Mouse (Mus musculus) naive thymus-derived CD4-positive, alpha-beta T cell, adult 2 months (primary cell): ENCODE measurements around the gene Slc39a13.
"Not testable (repeated sequence)": the region's sequence is repeated elsewhere in the genome, so short reads cannot be mapped to it uniquely, and the experiment has no call there.

Experiments
- DNase-seq: peaks from one replicate; pipeline ENCODE4 v3.0.0-alpha.2; 2011; ENCODE audit warnings: low read depth

Slc39a13 gene

DNA sequence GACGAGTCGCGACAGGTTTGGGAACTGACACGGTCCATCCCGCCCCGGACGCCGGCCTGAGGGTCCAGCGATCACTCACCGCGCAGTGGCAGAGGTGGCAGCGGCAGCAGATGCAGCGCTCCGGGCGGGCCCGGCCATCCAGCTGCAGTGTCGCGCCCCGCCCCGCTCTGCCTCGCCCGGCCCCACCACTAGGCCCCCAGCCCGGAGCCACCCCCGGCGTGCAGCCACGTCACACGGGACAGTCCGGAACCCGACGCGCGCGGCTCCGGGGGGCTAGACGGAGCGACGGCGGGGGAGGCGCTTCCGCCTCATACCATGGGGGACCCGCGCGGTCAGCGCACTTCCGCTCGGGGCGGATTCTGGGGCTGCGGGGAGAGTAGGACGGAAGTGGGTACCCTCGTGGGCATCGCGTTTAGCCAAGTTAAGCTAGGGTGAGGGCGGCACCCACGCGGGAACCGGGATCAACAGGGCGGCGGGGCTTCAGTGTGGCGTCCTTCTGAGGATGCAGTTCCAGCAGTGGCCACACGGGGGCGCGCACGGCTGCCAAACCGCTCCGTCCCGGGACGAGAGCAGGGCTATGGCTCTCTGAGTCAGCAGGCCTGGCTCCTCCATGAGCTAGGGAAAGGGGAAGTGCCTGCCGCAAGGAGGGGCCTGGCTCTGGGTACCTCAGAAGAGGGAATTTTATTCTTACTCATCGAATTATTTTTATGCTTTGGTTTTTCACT is at the start of gene Slc39a13:
Gene Slc39a13, minus strand, starts transcription at position 342 of the 725 bp plus-strand sequence.
- peak; percentile 96 for DNase-seq

DNA sequence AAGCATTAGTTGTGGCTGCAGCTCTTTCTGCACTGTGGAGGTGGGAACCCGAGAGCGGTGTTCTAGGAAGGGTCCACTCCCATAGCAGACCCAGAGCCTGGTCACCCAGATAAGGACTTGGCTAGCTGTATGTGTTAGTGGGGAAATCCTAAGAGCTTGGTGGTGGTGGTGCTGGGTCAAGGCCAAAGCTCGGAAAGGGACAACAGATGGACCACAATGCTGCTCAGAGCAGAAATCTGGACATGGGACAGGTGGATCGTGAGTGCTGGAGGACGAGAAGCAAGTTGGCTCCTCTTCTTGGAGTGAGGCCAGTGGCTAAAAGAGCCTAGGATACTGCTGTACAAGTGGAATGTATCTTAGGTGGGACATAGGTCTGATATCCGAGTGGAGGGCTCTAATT is 49.3 kb upstream of the Slc39a13 start:
- DNase-seq, result no peak

DNA sequence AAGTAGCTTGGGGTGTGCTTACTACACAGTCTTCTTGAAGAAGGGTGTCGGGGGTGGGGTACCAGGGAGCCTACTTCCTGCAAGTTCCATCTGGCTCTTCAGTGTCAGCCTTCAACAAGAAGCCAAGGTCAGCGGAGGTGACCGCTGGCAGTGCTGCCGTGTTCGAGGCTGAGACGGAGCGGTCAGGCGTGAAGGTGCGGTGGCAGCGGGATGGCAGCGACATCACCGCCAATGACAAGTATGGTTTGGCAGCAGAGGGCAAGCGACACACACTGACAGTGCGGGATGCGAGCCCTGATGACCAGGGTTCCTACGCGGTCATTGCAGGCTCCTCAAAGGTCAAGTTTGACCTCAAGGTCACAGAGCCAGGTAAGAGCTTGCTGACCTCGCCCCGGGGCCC is 48.8 kb upstream of the Slc39a13 start:
- DNase-seq, result no peak

DNA sequence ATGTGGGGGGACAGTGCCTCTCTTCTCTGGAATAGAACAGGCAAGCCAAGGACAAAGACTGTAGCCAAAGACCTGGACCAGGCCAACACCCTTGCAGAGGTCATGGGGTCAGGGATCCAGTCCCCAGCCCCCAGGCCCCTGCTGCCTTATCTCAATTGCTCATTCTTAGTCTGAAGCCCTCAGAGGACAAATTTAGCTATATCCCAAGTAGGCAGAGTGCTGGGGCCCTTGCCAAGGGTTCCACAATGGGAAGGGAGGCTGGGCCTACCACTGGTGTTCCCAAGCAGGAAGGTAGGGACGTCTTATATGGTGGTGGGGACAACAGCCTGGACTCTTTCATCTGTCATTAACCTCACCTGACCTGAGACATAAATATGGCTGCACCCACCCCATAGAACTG is 48.4 kb upstream of the Slc39a13 start:
- no peak for DNase-seq

DNA sequence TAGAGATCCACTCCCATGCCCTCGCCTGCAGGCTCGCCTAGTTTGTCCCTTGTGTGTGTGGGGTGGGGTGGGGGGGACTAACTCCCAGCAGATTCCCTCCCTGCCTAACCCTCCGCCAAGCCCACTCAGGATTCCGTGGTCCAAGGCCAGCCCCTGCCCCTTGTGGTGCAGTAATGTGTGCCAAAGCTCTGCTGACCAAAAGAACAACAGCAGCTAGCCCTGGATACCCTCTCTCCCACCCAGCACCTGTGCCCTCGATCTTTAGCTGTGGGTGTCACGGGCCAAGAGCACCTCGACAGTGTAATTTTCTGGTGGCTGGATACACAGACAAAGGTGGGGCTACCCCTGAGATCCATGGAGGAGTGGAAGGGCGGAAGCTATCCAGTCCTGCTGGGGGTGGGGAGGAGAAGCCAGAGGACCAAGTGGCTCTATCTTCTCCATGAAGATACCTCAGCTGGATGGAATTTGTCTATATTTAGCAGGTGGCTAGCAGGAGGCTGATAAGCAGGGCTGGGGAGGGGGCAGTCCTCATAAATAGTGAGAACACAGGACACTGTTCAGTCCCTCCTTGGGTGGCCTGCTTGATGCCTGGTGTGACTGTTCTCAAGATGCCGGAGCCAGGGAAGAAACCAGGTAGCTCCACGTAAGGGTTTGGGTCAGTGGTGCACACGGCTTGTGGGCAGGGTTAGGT is 47.5 kb upstream of the Slc39a13 start, which contains the start of gene Mybpc3:
Gene Mybpc3, plus strand, starts transcription at position 560 of the 691 bp plus-strand sequence.
- no peak for DNase-seq

DNA sequence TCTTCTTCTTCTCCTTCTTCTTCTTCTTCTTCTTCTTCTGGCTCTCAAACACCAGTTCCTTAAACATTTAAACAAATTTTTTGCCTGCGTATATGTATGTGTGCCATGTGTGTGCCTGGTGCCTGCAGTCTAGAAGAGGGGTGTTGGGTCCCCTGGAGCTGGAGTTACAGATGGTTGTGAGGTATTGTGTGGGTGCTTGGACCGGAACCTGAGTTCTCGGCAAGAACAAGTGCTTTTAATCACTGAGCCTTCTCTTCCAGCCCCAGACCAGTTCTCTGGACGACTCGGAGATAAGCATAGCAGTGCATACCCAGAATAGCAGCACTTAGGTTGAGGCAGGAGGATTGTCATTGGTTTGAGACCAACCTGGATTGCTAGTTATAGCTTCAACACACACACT is 46.6 kb upstream of the Slc39a13 start:
- no peak for DNase-seq

DNA sequence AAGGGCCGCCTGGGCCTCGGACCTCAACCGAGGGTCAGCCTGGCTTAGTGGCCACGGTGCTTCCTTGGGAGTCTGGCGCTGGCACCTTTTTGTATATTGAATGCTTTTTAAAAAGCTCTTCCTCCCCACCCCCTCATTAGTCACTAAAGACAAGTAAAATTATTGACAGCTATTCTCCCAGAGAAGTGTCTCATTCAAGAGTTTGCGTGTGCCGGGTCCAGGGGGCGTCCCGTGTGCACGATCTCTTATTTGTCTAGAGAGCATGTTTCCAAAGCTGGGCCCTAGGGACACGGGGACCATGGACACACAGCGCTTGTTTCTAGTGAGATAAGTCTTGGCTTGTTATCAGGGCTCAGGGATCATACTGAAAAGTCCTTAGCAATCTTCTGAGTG is 45.4 kb upstream of the Slc39a13 start:
- no peak for DNase-seq

DNA sequence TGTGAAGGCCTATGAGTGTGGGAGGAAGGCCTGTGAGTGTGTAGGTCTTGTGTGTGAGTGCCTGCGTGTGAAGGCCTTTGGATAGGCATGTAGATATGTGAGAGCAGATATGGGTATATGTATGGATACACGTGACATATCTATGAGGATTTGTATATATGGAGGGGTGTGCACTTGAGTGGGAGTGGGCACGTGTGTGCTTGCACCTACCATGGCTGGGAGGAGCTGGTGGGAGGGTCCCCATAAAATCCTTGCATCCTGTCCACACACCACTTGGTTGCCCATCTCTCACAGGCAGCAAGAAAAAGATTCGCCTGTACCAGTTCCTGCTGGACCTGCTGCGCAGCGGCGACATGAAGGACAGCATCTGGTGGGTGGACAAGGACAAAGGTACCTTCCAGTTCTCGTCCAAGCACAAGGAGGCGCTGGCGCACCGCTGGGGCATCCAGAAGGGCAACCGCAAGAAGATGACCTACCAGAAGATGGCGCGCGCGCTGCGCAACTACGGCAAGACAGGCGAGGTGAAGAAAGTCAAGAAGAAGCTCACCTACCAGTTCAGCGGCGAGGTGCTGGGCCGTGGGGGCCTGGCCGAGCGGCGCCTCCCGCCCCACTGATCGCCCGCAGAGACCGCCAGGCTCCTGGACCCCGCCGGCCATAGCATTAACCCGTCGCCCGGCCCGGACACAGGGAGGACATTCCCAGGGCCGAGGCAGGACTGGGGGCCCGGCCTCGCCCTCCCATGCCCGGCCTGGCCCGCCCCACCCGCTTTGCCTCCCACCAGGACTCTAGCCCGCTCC is 44.8 kb upstream of the Slc39a13 start:
- peak; percentile 57 for DNase-seq

DNA sequence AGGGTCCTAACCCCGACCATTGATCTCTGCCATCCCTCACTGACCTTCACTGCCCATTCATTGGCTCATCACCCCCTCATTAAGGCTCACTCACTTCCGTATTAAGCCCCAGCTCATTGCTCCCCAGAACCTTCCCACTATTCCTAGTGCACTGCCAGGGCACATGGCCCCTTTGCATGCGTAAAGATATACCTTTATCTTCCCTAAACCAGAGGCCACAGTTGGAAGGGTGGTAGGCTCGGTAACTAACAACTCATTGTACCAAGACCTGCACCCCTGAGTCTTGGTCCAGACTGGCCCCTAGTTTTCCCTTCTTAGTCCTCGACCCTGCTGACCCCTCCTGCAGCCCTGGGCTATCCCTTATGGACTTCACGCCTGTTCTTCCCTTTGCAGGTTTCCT is 43.6 kb upstream of the Slc39a13 start:
- no peak for DNase-seq

DNA sequence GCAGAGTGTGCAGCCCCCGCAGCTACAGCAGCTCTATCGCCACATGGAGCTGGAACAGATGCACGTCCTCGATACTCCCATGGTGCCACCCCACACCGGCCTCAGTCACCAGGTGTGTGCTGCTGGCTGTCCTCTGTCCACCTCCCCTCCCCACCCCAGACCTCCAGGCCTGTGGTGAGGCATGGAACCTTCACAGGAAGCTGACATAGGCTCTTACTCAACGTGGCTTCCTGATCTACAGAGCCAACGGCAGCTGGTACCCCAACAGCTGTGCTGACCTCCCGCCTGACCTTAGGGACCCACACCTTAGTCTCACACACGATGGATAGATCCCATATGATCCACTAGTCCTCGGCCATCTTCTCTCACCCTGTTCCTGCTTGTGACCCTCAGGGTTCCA is 43.1 kb upstream of the Slc39a13 start:
- DNase-seq, result no peak

DNA sequence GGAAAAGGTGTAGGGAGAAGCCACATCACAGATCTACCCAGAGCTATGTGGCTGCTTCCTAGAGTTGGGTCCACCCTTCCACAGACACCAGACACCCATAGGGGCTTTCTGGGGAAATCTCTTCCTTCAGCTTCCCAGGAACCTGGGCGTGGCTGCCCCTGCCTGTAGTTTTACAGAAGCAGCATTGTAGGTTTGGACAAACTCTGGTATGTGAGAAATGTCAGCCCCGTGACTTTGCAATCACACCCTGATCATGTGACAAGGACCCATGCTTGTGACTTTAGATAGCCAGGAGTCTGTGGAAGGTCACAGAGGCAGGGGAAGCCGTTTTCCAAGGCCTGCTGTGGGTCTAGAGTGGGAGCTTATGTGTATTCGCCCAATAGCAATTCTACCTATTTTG is 42.3 kb upstream of the Slc39a13 start:
- no peak for DNase-seq

DNA sequence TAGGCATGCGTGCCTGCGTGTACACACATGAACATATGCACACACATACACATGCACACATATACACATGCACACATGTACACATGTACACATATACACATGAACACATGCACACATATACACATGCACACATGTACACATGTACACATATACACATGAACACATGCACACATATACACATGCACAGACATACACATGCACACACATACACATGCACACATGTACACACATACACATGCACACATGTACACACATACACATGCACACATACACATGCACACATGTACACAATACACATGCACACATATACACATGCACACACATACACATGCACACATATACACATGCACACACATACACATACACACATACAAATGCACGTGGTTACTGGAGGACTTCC is 41.6 kb upstream of the Slc39a13 start:
- DNase-seq, result not testable (repeated sequence)

DNA sequence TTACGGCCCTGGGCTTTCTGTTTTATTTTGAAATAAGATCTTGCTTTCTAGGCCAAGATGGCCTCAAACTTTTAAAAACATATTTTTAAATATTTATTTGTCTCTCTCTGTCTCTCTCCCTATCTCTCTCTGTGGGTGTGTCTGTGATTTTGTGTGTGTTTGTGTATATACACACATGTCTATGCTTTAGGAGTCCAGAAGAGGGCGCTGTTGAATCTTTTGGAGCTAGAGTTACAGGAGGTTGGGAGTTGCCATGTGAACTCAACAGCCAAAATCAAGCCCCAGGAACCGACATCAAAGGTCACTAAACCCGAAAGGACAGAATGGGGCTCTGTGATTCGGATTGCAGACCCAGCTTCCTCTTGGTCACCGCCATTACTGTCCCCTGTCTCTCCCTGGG is 40.2 kb upstream of the Slc39a13 start:
- DNase-seq, result no peak

DNA sequence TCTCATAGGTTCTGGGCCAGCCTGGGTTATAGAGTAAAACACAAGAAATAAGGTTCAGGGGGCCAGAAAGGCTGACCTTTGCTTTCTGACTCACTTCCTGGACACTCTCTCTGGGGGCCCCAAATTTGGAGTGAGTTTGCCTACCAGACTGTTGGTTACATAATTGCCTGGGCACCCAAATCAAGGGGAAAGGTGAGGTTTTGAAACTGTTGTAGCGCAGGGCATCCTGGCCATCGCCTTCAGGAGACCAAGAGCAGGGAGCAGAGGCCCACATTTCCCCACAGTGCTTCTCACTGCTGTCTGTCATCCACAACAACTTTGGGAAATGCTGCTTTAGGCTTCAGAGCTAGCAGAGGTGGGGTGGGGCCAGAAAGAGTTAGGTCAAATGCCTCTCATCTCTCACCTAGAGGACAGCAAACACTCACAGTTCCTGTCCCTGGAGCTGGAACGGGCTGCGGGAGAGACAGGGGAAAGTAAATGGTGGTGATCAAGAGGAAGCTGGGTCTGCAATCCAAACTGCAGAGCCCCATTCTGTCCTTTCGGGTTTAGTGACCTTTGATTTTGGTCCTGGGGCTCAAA is 39.7 kb upstream of the Slc39a13 start:
- no peak for DNase-seq

DNA sequence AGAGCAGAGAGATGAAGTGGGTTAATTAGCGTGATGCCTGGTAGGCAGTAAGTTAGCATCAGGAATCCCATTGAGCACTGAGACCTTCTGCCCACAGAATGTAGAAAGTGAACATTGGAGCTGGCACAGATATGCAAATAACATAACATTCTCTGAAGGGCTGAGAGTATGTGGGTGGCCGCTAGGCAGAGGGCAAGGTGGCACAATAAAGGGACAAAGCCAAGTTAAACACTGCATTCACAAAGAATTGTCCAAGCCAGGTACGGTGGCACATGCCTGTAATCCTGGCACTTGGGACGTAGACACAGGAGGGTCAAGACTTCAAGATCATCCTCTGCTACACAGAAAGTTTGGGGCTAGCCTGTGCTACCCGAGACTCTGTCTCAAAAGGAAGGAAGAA is 39.0 kb upstream of the Slc39a13 start:
- no peak for DNase-seq

DNA sequence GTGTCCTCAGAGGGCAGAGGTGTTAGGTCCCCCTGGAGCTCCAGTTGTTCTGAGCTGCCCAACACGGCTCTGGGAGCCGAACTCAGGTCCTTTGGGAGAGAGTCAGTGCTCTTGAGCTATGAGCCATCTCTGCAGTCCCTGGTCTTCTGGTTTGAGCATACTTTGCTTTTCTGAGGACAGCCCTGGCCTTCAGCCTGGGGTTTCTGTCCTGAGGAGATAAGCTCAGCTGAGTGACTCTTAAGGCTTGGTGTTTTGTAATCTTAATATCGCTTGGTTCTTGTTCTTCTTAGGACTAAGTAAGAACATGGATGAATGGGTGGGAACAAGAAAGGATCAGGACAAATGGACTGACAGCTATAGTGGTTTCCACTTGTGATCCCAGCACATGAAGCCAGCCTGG is 37.9 kb upstream of the Slc39a13 start:
- no peak for DNase-seq

DNA sequence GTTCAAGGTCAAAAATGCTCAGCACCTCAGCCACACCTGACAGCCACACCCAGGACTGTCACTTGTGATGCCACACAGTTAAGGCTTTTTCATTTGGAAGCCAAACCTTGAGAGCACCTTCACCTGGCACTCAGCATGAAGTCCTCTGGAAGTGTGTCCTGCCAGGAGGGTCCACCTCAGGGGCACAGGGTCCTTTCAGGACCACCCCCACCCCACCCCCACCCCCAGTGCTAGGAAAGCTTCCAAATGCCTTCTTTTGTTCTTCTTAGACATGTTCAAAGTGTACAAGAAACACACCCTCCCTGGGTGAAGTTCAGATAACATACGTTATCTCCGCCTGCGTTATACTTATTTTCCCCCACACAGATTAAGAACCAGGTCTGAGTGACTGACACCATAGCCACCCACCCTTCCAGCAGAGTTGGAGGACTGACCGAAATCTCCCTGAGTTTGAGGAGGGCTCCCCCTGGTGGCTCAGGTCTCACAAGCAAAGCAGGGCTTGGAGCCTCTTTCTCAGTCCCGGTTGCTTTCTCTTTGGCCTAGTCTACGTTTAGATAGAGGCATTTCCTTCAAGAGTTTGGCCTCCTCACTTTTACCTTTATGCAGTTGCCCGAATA is 31.0 kb upstream of the Slc39a13 start:
- peak; percentile 94 for DNase-seq

DNA sequence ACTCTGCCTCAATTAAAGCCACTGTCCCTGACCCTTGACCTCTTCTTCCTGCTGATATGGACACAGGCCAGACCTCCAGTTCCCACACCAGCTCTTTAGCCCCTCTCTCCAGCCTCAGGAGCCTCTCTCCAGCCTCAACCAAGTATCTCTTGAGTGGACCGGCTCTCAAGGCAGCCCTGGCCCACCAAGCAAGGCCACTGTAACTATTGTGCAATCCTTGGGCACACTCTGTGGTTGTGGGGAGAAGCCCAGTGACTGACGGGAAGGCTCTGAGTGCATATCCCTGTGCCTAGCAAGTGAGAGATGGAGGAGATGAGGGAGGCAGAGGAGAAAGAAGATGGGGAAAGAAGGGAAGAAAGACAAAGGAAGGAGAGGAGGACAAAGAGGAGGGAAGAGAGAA is 27.9 kb upstream of the Slc39a13 start:
- no peak for DNase-seq

DNA sequence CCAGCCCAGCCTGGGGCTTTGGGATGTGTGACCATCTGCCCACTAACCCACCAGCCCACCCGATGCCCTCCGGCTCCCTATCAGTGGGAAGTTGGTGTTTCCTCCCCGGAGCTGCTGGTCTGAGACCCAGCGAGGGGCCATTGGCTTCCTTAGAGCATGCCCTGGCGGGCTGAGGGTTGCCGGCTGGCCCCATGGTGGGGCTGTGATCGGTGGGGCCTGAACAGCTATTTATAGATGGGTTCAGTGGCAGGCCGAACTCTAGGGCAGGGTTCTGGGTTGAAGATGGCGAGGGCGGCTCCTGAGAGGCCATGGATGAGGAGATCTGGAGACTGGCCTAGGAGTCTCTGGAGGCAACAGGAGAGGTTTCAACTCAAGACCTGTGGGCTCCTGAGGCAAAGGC is 26.8 kb upstream of the Slc39a13 start:
- no peak for DNase-seq

DNA sequence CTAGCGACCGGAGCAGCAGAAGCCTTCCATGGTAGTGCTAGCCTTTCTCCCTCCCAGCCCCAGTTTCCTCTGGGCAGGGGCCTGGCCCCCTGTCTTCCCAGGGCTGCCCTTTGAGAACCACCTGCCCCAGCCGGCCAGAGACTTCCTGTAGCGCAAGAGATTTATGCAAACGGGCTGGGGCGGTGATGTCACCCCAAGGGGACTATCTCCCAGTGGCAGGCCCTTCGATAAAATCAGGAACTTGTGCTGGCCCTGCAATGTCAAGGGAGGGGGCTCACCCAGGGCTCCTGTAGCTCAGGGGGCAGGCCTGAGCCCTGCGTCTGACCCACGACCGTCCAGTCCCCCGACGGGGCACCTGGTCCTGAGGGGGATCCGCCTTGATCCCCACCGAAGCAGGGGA is 26.3 kb upstream of the Slc39a13 start:
- DNase-seq, result no peak

DNA sequence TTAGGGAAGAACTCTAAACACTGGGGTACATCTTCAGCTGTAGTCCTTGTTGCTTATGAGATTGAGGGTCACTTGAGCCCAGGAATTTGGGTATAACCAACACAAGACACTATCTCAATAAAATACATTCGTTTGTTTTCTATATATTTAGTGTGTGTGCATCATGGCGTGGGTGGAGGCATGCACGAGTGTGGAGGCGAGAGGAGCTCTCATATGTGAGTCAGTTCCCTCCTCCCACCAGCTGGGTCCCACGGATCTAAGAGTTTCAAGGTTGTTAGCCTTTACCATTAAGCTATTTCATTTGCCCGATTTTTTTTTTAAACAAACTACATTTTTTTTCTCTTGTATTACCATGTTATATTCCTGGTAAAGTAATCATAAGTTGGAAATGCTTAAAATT is 20.6 kb upstream of the Slc39a13 start:
- DNase-seq, result no peak

DNA sequence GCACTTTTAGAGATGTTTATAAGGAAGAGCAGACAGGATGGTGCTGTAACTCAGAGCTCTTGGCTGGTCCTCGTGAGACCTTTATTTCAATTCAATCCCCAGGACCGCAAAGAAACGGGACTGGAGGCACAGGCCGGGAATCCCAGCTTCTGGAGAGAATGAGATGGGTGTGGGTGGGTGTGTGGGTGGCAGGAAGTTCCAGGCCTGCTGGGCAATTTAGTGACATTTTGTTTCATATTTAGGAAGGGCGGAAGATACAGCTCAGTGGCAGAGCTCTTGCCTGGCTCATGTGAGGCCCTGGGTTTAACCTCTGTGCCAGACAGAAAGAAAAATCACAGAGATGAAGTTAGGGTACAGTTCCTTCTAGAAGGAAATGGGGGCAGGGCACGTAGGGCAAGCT is 20.0 kb upstream of the Slc39a13 start:
- DNase-seq, result peak; percentile 34
